Mouse (Mus musculus): ENCODE data around the gene Zfp169.

DNA sequence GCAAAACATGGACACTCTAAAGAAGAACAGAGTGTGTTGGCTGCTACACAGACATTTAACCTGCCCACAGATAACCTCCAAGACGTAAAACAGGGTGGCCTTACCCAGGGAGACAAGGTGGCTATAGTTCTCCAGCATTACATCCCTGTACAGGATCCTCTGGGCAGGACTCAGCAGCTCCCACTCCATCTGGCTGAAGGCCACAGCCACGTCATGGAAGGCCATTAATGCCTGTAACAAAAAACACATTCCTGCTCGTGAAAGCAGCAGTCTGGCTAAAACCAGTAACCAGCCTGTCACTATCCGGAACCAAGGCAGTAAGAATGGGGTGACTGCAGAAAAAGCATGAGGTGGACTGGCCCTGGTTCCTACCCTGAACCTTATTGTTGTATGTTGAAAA lies 14.6 kb downstream of the Zfp169 start:
- TF ChIP-seq CTCF (IDR thresholded peaks at IDR 0.05; ENCODE audit: low read depth, low read length) (no peak), POLR2A (IDR thresholded peaks at IDR 0.05; ENCODE audit: borderline replicate concordance, low read depth, low read length) (no peak)
